Mouse (Mus musculus): ENCODE measurements at regions not wholly inside any gene's neighbourhood (a gene's known extent, or its start where the extent isn't known, plus 50 kb on each side); places are given as distances from the start of the nearest gene placed in this dataset.

GRCm38 (mm10) chr6:14407754-14408153 is 347.3 kb downstream of the Ppp1r3a start:
- DNase-seq (ENCODE audit: low read depth, low spot score) = no peak

DNA sequence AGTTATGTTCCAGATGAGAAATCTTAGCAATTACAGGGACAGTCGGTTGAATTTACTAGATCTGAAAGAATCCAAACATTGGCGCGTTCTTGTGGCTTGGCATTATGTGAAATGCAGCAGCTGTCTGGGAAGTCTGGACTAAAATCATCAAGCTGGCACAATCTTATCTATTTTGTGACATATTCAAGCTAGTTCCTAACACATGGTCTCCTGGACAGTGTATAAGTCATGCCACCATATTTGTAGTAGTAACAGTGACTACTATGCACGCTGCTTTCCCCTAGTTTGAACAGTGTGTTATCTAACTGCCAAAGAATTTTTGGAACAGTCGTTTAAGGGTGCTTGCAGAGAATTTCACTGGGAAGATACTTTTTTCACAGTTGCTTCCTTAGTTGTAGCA is 396.8 kb downstream of the Ppp1r3a start:
- no peak for DNase-seq (ENCODE audit: low read depth, low spot score)
